Mouse (Mus musculus) cerebellum, postnatal 10 days (tissue): ENCODE measurements at regions not wholly inside any gene's neighbourhood (a gene's known extent, or its start where the extent isn't known, plus 50 kb on each side); places are given as distances from the start of the nearest gene placed in this dataset.

Source experiments
- DNase-seq, 2 experiments: peaks; one replicate each; pipeline ENCODE4 v3.0.0; 2021; ENCODE audit warnings: mixed read lengths in 2 of 2

DNA sequence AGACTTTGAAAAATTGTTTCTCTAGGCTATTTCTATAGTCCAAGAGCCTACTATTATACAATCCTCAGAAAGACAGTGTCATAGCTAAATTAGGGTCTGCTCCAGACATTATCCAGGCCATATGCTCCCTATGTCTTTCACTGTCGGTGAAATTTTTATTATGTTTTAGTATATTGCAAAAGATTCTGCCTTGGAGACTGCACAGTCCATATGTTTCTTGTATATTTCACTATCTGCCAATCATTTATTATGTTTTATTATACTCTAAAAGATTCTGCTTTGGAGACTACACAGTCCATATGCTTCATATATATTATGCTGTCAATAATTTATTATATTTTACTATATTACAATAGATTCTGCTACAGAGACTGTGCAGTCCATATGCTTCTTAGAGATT lies 564.3 kb upstream of the 4931417E11Rik start:
- no peak for DNase-seq

GRCm38 (mm10) chr6:74017107-74017506 lies 547.6 kb upstream of the 4931417E11Rik start:
- no peak for DNase-seq

GRCm38 (mm10) chr6:73981742-73982141 lies 512.3 kb upstream of the 4931417E11Rik start:
- DNase-seq = no peak

DNA sequence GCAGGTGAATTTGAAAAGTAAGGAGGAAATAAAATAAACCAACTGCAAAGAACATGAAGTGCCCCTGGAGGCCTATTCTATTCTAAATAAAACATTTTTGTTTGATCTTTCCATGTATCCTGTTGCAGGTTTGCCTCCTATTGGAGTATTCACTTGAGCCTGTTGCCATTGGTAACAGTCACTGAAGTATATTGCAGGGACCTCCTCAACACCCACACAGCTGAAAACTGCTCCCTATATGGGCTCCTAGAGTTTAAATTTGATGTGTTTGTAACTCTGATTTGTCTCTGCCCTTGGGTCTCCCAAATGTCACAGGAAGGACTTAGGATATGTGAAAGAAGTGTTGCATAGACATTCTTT lies 480.4 kb upstream of the 4931417E11Rik start:
- no peak for DNase-seq

DNA sequence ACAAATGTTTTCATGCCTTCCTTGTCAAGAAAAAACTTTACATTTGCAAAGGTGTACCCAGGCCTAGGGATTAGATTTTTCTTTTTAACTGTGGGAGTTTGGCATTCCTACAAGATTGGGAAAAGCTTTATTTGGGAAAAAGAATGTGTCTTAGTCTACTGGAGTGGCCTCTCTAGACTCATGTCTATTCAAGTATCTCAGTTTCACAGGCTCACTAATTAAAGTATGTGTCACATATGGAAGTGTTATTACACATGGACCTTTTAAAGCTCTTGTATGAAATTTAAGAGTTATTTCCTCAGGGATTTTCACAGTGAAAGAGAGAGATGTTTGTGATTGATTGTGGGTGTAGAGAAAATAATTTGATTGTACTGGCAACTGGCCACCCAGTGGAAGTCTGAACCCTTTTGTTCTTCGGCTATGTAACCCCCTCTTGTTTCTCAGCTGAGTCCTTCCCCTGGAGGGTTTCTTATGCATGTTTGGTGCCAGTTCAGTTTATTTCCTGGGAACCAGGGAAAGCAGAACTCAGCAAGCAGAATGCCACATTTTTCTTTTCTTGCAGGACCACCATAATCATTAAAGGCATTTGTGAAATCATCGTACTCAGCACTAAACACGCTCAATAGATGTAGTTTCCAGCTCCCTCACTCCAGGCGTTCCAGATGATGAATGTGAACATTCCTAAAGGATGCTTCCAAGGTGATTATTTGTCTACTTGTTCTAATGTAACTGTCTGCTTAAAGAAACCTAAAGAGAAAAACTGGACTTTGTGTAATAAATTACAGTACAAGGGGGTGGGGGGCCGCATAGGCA lies 479.9 kb upstream of the 4931417E11Rik start:
- no peak for DNase-seq

- peak; percentile 95 to 96 for DNase-seq
Observed at GRCm38 (mm10) chr6:73913426-73914404, 444.2 kb upstream of the 4931417E11Rik start.

DNA sequence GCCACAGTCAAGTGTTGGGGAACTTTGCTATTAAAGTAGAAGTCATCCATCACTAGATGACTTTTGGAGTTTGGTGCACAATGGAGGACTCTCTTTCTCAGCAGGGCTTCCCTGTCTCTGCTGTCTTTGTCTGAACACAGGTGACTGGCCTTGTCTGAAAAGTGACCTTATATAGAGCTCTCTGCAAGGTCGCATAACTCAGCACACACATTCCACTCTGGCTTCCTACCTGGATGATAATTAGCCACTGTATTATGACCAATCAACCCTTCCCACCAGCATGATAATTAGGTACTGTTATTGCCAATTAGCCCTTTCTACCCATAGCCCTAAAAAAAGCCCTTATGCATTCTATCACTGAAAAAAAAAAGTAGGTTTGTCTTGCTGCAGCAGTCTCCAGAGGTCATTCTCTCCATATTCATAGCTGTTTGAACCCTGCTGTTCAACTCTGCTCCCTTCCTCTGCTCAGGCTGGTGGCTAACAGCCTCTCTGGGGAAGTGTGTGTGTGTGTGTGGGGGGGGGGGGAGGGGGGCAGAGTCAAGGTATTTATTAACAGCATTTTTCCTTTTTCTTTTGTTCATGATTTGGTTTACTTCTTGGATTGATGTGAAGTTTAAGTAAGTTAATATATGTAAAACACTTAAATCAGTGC lies 419.8 kb upstream of the 4931417E11Rik start:
- no peak for DNase-seq

GRCm38 (mm10) chr6:73878662-73879061 lies 409.2 kb upstream of the 4931417E11Rik start:
- no peak for DNase-seq

GRCm38 (mm10) chr6:73868683-73869082 lies 399.2 kb upstream of the 4931417E11Rik start:
- DNase-seq = no peak
